In genomic region chr6:24651538-24651937, GRCm38 (mm10) we compare ENCODE assay signal across 23 mouse cellular contexts. TPM values are rescaled to one million over a fixed set of nuclear protein-coding genes. Genes with fewer than 3 reads are reported as not detected.
DNase-seq lines count a peak whose midpoint lies in the region; ATAC-seq and TF ChIP-seq lines count a peak whose summit lies in the region.
"Had no signal": no experiment of that assay in that cellular context is flagged by ENCODE, and none has a peak within 500 bp of the region (broad histone marks: within the 10 kb centered on the region; RNA-seq: fewer than 3 reads in every experiment).

No protein-coding gene starts in this region.

- H3K36me3 ChIP-seq in heart, embryonic 12.5 days = no peaks in the 10 kb centered on the region
- no peaks in the 10 kb centered on the region for H3K36me3 ChIP-seq in intestine, embryonic 16.5 days (ENCODE audit: control insufficient read depth, insufficient read depth, low read length)
- H3K36me3 ChIP-seq in hindbrain, embryonic 16.5 days (ENCODE audit: control insufficient read depth, insufficient read depth, low read length) = no peaks in the 10 kb centered on the region
- H3K36me3 ChIP-seq: forebrain, embryonic 12.5 days; hindbrain, embryonic 12.5 days had no signal

- intact Hi-C loops in left cerebral cortex, adult 2 months (cut with DNase I) = no loop called here
- intact Hi-C loops in left cerebral cortex, postnatal 14 days (cut with DNase I) = no loop called here

- no peak overlapping the region for H3K4me2 ChIP-seq in heart, embryonic 12.5 days
- no peak overlapping the region for H3K4me2 ChIP-seq in intestine, embryonic 16.5 days (ENCODE audit: low read depth, low read length)
- H3K4me2 ChIP-seq in hindbrain, embryonic 16.5 days (ENCODE audit: low read length) = no peak overlapping the region
- H3K4me2 ChIP-seq: embryonic facial prominence, embryonic 13.5 days; forebrain, embryonic 12.5 days; hindbrain, embryonic 12.5 days had no signal

- TF ChIP-seq CTCF in left cerebral cortex, adult 2 months (IDR thresholded peaks at IDR 0.05) = no peak

- peaks cover 8% of the 10 kb centered on the region for H3K4me1 ChIP-seq in heart, embryonic 12.5 days (replicated peaks)
- peaks cover 8% of the 10 kb centered on the region for H3K4me1 ChIP-seq in intestine, embryonic 16.5 days (ENCODE audit: control insufficient read depth, insufficient read depth, low read length)
- no peaks in the 10 kb centered on the region for H3K4me1 ChIP-seq in hindbrain, embryonic 16.5 days (ENCODE audit: control insufficient read depth, insufficient read depth, low read depth, low read length)
- H3K4me1 ChIP-seq: hindbrain, embryonic 12.5 days had no signal

- ATAC-seq in heart, embryonic 12.5 days (ENCODE audit: insufficient number of reproducible peaks, low FRiP score) = no peak
- peak; percentile 68; the same call in 1 of the 2 replicates for ATAC-seq in intestine, embryonic 16.5 days
- ATAC-seq in hindbrain, embryonic 16.5 days = no peak
- ATAC-seq: forebrain, embryonic 16.5 days had no signal

- WGBS in heart, embryonic 12.5 days = 84% methylated on average over 7 of the region's 7 CpGs
- 69% methylated on average over 7 of the region's 7 CpGs for WGBS in intestine, embryonic 16.5 days
- WGBS in hindbrain, embryonic 16.5 days = 71% methylated on average over 7 of the region's 7 CpGs

- no peaks in the 10 kb centered on the region for H3K9me3 ChIP-seq in heart, embryonic 12.5 days (replicated peaks)
- no peaks in the 10 kb centered on the region for H3K9me3 ChIP-seq in intestine, embryonic 16.5 days (ENCODE audit: control insufficient read depth, low read length)
- H3K9me3 ChIP-seq in hindbrain, embryonic 16.5 days (ENCODE audit: control insufficient read depth, low read length) = no peaks in the 10 kb centered on the region
- H3K9me3 ChIP-seq: embryonic facial prominence, embryonic 13.5 days; forebrain, embryonic 12.5 days; hindbrain, embryonic 12.5 days had no signal

- H3K9ac ChIP-seq in heart, embryonic 12.5 days = no peak overlapping the region
- no peak overlapping the region for H3K9ac ChIP-seq in intestine, embryonic 16.5 days (ENCODE audit: low read depth, low read length)
- H3K9ac ChIP-seq in hindbrain, embryonic 16.5 days (ENCODE audit: low read depth, low read length) = no peak overlapping the region
- H3K9ac ChIP-seq: embryonic facial prominence, embryonic 13.5 days; forebrain, embryonic 12.5 days; hindbrain, embryonic 12.5 days had no signal

- no peak overlapping the region for H3K4me3 ChIP-seq in heart, embryonic 12.5 days
- H3K4me3 ChIP-seq in left cerebral cortex, adult 2 months = no peak overlapping the region
- H3K4me3 ChIP-seq in intestine, embryonic 16.5 days (ENCODE audit: low read length) = no peak overlapping the region
- H3K4me3 ChIP-seq in hindbrain, embryonic 16.5 days (ENCODE audit: low read length) = no peak overlapping the region
- H3K4me3 ChIP-seq: embryonic facial prominence, embryonic 13.5 days; forebrain, embryonic 12.5 days; hindbrain, embryonic 12.5 days had no signal

- H3K27ac ChIP-seq in heart, embryonic 12.5 days (ENCODE audit: poor library complexity, severe bottlenecking) = no peak overlapping the region
- peak overlapping the region; percentile 42; the same call in 1 of the 2 replicates for H3K27ac ChIP-seq in left cerebral cortex, adult 2 months
- no peak overlapping the region for H3K27ac ChIP-seq in intestine, embryonic 16.5 days (ENCODE audit: low read length)
- no peak overlapping the region for H3K27ac ChIP-seq in hindbrain, embryonic 16.5 days (ENCODE audit: low read depth, low read length)
- H3K27ac ChIP-seq: embryonic facial prominence, embryonic 13.5 days; forebrain, embryonic 12.5 days; hindbrain, embryonic 12.5 days had no signal

- DNase-seq in heart, adult 11 months = peak; percentile 86
- DNase-seq in kidney, postnatal 14 days = peak; percentile 14
- DNase-seq in kidney, postnatal 4 days = no peak
- DNase-seq in left cerebral cortex, adult 2 months (ENCODE audit: extremely low spot score in 1 of 2, low spot score in 2 of 2) = no peak
- DNase-seq in left cerebral cortex, postnatal 14 days (ENCODE audit: low spot score in 2 of 2) = no peak
- DNase-seq: adrenal gland, adult 2 months; adrenal gland, postnatal 25 days; cerebellum, adult 18-20 months; cerebellum, adult 9-11 months; cerebellum, postnatal 36 days; gastrocnemius, postnatal 25 days; heart, postnatal 10 days; heart, postnatal 4 days had no signal

- H3K27me3 ChIP-seq in heart, embryonic 12.5 days (replicated peaks) = no peaks in the 10 kb centered on the region
- H3K27me3 ChIP-seq in intestine, embryonic 16.5 days (replicated peaks; ENCODE audit: control insufficient read depth, insufficient read depth, low read length) = no peaks in the 10 kb centered on the region
- H3K27me3 ChIP-seq in hindbrain, embryonic 16.5 days (replicated peaks; ENCODE audit: control insufficient read depth, insufficient read depth, low read length) = no peaks in the 10 kb centered on the region
- H3K27me3 ChIP-seq: embryonic facial prominence, embryonic 13.5 days; forebrain, embryonic 12.5 days; hindbrain, embryonic 12.5 days had no signal

RNA-seq across cellular contexts. Expression of gene Wasl, which starts 13.3 kb away (rescaled TPM):
- 66.1 and 66.7 TPM in 2 replicates for polyA plus RNA-seq in heart, embryonic 12.5 days (2016; fragmentation: Nextera tagmentation; extraction: Ambion mirVana)
- total RNA-seq in left cerebral cortex, adult 2 months (2021) = 100 to 1,000 TPM; 123 to 124 TPM
- 10 to 100 TPM; 78.5 to 81.9 TPM for total RNA-seq in left cerebral cortex, postnatal 14 days (2021)
- polyA plus RNA-seq in intestine, embryonic 16.5 days (2015; fragmentation: Nextera tagmentation; extraction: Ambion mirVana) = 76.6 and 85.0 TPM in 2 replicates
- 52.2 and 61.3 TPM in 2 replicates for polyA plus RNA-seq in hindbrain, embryonic 16.5 days (2015; fragmentation: Nextera tagmentation; extraction: Ambion mirVana)

RNA-seq across cellular contexts. Expression of gene Lmod2, which starts 54.0 kb away (rescaled TPM):
- 45.3 and 49.3 TPM in 2 replicates for polyA plus RNA-seq in heart, embryonic 12.5 days (2016; fragmentation: Nextera tagmentation; extraction: Ambion mirVana)
- total RNA-seq in left cerebral cortex, adult 2 months (2021) = not detected
- not detected for total RNA-seq in left cerebral cortex, postnatal 14 days (2021)
- 0.09 TPM in 1 of 2 replicates, not detected in the other for polyA plus RNA-seq in intestine, embryonic 16.5 days (2015; fragmentation: Nextera tagmentation; extraction: Ambion mirVana)
- polyA plus RNA-seq in hindbrain, embryonic 16.5 days (2015; fragmentation: Nextera tagmentation; extraction: Ambion mirVana) = 0.30 TPM in 1 of 2 replicates, not detected in the other
- total RNA-seq: ES-E14; granulocyte monocyte progenitor cell, adult 5-6 weeks had no signal
- polyA plus RNA-seq: adrenal gland, adult 2 months; forebrain, embryonic 12.5 days; forebrain, embryonic 16.5 days; frontal cortex, adult 2 months; hindbrain, embryonic 12.5 days had no signal

Comparison
In these comparisons a context has a peak if more than half of its experiments do, and no peak if none do; other contexts are left out.
1. DNase-seq: peak in heart, adult 11 months (single experiment) and kidney, postnatal 14 days (single experiment); none in kidney, postnatal 4 days (0 of 2), left cerebral cortex, adult 2 months (0 of 2) and left cerebral cortex, postnatal 14 days (0 of 2).
2. RNA of gene Lmod2, which starts 54.0 kb away (polyA plus RNA-seq): 45.3 to 49.3 TPM in heart, embryonic 12.5 days; 0.09 TPM in intestine, embryonic 16.5 days and 0.30 TPM in hindbrain, embryonic 16.5 days; every median in the first group is over 10 times any median in the second.